Mouse (Mus musculus): ENCODE measurements around the gene Wfdc8. TPM values are rescaled to one million over a fixed set of nuclear protein-coding genes. Genes with fewer than 3 reads are reported as not detected.
"Not testable (repeated sequence)": the region's sequence is repeated elsewhere in the genome, so short reads cannot be mapped to it uniquely, and the experiment has no call there.

Gene Wfdc8
- not detected in 2 replicates for polyA plus RNA-seq (2016; fragmentation: Nextera tagmentation; extraction: Ambion mirVana)

GRCm38 (mm10) chr2:164613471-164613870, at the start of gene Wfdc8, which contains the start of gene Wfdc6b:
TSS of gene Wfdc8 (minus strand) at chr2:164613626.
TSS of gene Wfdc6b (plus strand) at chr2:164613522.
- not testable (repeated sequence) for ATAC-seq (ENCODE audit: low FRiP score, low read depth); H3K9ac ChIP-seq (replicated peaks); H3K9me3 ChIP-seq; H3K4me2 ChIP-seq (replicated peaks); H3K4me3 ChIP-seq; H3K36me3 ChIP-seq; H3K4me1 ChIP-seq; H3K27ac ChIP-seq (replicated peaks); H3K27me3 ChIP-seq
- 69% methylated on average over 8 of the region's 8 CpGs for WGBS

GRCm38 (mm10) chr2:164656483-164656882, 43.1 kb upstream of the Wfdc8 start, which contains the start of gene Wfdc9:
TSS of gene Wfdc9 (minus strand) at chr2:164656583.
- no peak within 1 kb of the TSS for H3K4me3 ChIP-seq
- no peaks in the 10 kb centered on the region for H3K9me3 ChIP-seq
- H3K9ac ChIP-seq (replicated peaks): no peak within 1 kb of the TSS
- 87% methylated on average over 9 of the region's 9 CpGs for WGBS
- H3K36me3 ChIP-seq: no peaks in the 10 kb centered on the region
- H3K4me1 ChIP-seq: no peaks in the 10 kb centered on the region
- no peak within 1 kb of the TSS for H3K4me2 ChIP-seq (replicated peaks)
- H3K27ac ChIP-seq (replicated peaks): no peak within 1 kb of the TSS
- ATAC-seq (ENCODE audit: low FRiP score, low read depth): no peak
- no peaks in the 10 kb centered on the region for H3K27me3 ChIP-seq

DNA sequence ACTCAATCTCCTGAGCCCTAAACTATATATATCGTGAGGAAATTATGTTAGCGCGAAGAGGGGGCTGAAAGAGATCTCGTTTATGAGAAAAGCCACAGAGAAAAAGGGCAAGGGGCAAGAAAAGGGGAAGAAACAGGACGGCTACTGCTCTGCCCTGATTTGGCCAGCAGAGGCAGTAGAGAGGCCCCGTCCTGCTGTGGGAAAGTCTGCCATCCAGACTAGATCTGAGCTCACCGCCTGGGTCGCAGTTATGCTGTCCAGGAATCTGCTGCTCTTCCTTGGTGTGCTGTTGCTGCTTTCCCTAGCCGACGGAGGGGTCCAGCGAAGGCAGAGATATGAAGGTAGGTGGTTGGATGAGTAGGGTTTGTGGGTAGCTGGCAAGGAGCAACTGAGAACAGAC, 42.4 kb upstream of the Wfdc8 start, which contains the start of gene Wfdc10:
TSS of gene Wfdc10 (plus strand) at position 189 of the 400 bp plus-strand sequence.
- Histone ChIP-seq H3K27ac (replicated peaks) (no peak within 1 kb of the TSS), H3K4me3 (no peak within 1 kb of the TSS), H3K27me3 (no peaks in the 10 kb centered on the region), H3K4me1 (no peaks in the 10 kb centered on the region), H3K4me2 (replicated peaks) (no peak within 1 kb of the TSS), H3K9ac (replicated peaks) (no peak within 1 kb of the TSS), H3K36me3 (no peaks in the 10 kb centered on the region), H3K9me3 (no peaks in the 10 kb centered on the region)
- WGBS: 17% methylated on average over 11 of the region's 11 CpGs
- ATAC-seq (ENCODE audit: low FRiP score, low read depth): no peak

DNA sequence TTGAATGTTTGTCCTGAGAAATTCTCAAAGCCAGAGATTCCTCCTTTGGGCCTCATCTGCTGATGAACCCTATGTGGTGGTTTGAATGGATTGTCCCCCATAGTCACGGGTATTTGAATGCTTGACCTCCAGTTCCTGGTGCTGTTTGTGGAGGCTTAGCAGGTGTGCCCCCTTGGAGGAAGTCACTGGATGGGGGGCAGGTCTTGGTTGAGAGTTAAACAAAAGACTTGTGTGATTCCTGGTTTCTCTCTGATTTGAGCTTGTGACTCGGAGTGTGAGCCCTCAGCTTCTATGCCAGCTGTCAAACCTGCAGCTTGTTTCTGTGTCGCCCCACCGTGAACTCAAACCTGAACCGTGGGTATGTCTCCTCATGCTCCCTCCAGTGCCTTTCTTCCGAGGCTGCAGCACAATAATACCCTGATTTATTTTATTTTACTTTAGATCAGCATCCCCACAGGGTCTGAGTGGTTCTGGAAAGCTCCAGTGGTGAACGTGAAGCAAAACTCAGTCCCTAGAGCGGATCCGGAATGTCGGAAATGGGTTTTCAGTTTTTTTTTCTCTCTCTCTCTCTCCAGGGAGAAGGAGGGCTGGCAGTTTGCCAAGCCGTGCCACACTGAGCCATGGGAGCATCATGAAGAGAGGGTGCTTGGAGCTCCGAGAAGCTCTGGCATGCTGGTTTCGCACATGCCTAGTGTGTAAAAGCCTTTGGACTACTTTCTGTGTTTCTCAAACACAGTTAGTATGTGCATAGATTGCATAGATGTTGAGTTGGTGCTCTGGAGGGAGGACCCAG, 28.7 kb upstream of the Wfdc8 start:
- WGBS: 80% methylated on average over 13 of the region's 13 CpGs
- no peak overlapping the region for H3K27ac ChIP-seq (replicated peaks)
- no peaks in the 10 kb centered on the region for H3K4me1 ChIP-seq
- H3K9me3 ChIP-seq: 0 out of 2 replicates have a peak, but pooled peaks cover 3% of the 10 kb centered on the region
- no peak for ATAC-seq (ENCODE audit: low FRiP score, low read depth)
- no peaks in the 10 kb centered on the region for H3K27me3 ChIP-seq
- H3K4me2 ChIP-seq (replicated peaks): no peak overlapping the region
- H3K9ac ChIP-seq (replicated peaks): no peak overlapping the region
- no peak overlapping the region for H3K4me3 ChIP-seq
- H3K36me3 ChIP-seq: no peaks in the 10 kb centered on the region

- H3K4me3 ChIP-seq: no peak overlapping the region
- H3K4me2 ChIP-seq (replicated peaks): no peak overlapping the region
- WGBS: 66% methylated on average over 7 of the region's 7 CpGs
- no peak for ATAC-seq (ENCODE audit: low FRiP score, low read depth)
- no peak overlapping the region for H3K27ac ChIP-seq (replicated peaks)
- H3K4me1 ChIP-seq: no peaks in the 10 kb centered on the region
- 0 out of 2 replicates have a peak, but pooled peaks cover 3% of the 10 kb centered on the region for H3K9me3 ChIP-seq
- no peaks in the 10 kb centered on the region for H3K36me3 ChIP-seq
- no peaks in the 10 kb centered on the region for H3K27me3 ChIP-seq
- no peak overlapping the region for H3K9ac ChIP-seq (replicated peaks)
Observed at GRCm38 (mm10) chr2:164641129-164641528, 27.7 kb upstream of the Wfdc8 start.

GRCm38 (mm10) chr2:164638696-164639095, 25.3 kb upstream of the Wfdc8 start, which contains the start of gene Wfdc16:
TSS of gene Wfdc16 (minus strand) at chr2:164638796.
- H3K4me3 ChIP-seq: no peak within 1 kb of the TSS
- WGBS: 82% methylated on average over 3 of the region's 3 CpGs

GRCm38 (mm10) chr2:164635266-164635665, 21.8 kb upstream of the Wfdc8 start:
- ATAC-seq (ENCODE audit: low FRiP score, low read depth): no peak
- H3K9ac ChIP-seq (replicated peaks): no peak overlapping the region
- no peaks in the 10 kb centered on the region for H3K27me3 ChIP-seq
- no peak overlapping the region for H3K4me2 ChIP-seq (replicated peaks)
- no peaks in the 10 kb centered on the region for H3K36me3 ChIP-seq
- no peaks in the 10 kb centered on the region for H3K9me3 ChIP-seq
- H3K4me3 ChIP-seq: no peak overlapping the region
- 87% methylated on average over 9 of the region's 9 CpGs for whole genome bisulfite sequencing
- no peaks in the 10 kb centered on the region for H3K4me1 ChIP-seq
- H3K27ac ChIP-seq (replicated peaks): no peak overlapping the region

More at GRCm38 (mm10) chr2:164638696-164639095, 25.3 kb upstream of the Wfdc8 start, which contains the start of gene Wfdc16:
- H3K9me3 ChIP-seq: no peaks in the 10 kb centered on the region
- no peaks in the 10 kb centered on the region for H3K4me1 ChIP-seq
- H3K27ac ChIP-seq (replicated peaks): no peak within 1 kb of the TSS
- H3K27me3 ChIP-seq: no peaks in the 10 kb centered on the region
- H3K9ac ChIP-seq (replicated peaks): no peak within 1 kb of the TSS
- no peak within 1 kb of the TSS for H3K4me2 ChIP-seq (replicated peaks)
- H3K36me3 ChIP-seq: no peaks in the 10 kb centered on the region
- ATAC-seq (ENCODE audit: low FRiP score, low read depth): no peak

- ATAC-seq (ENCODE audit: low FRiP score, low read depth): no peak
- Histone ChIP-seq H3K4me1 (no peaks in the 10 kb centered on the region), H3K9ac (replicated peaks) (no peak overlapping the region), H3K27ac (replicated peaks) (no peak overlapping the region), H3K27me3 (no peaks in the 10 kb centered on the region), H3K9me3 (no peaks in the 10 kb centered on the region), H3K4me2 (replicated peaks) (no peak overlapping the region), H3K36me3 (no peaks in the 10 kb centered on the region), H3K4me3 (no peak overlapping the region)
- 87% methylated on average over 4 of the region's 4 CpGs for WGBS
Observed at GRCm38 (mm10) chr2:164621775-164622174, 8.3 kb upstream of the Wfdc8 start.

GRCm38 (mm10) chr2:164619050-164619449, 5.6 kb upstream of the Wfdc8 start:
- Histone ChIP-seq H3K36me3 (no peaks in the 10 kb centered on the region), H3K27ac (replicated peaks) (no peak overlapping the region), H3K27me3 (no peaks in the 10 kb centered on the region), H3K4me1 (no peaks in the 10 kb centered on the region), H3K9me3 (no peaks in the 10 kb centered on the region), H3K4me2 (replicated peaks) (no peak overlapping the region), H3K9ac (replicated peaks) (no peak overlapping the region), H3K4me3 (no peak overlapping the region)
- no peak for ATAC-seq (ENCODE audit: low FRiP score, low read depth)
- WGBS: 87% methylated on average over 5 of the region's 5 CpGs

DNA sequence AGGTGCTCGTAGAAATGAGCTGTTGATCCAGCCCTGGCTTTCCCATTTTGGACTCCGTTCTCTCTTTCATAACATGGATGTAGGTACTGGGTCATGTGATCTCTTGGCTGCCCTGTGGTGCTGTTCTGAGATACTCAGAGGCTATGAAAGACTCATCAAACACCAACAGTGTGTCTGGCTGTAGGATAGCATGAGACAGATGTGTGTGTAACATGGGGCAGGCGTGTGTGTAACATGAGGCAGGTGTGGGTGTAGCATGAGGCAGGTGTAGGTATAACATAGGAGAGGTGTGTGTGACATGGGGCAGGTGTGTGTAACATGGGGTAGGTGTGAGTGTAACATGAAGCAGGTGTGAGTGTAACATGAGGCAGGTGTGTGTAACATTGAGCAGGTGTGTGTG, 2.0 kb upstream of the Wfdc8 start:
- Histone ChIP-seq H3K27me3 (no peaks in the 10 kb centered on the region), H3K9ac (replicated peaks) (no peak overlapping the region), H3K4me3 (no peak overlapping the region), H3K9me3 (no peaks in the 10 kb centered on the region), H3K4me2 (replicated peaks) (no peak overlapping the region), H3K4me1 (no peaks in the 10 kb centered on the region), H3K27ac (replicated peaks) (no peak overlapping the region), H3K36me3 (no peaks in the 10 kb centered on the region)
- ATAC-seq (ENCODE audit: low FRiP score, low read depth): no peak
- WGBS: 95% methylated on average over 3 of the region's 3 CpGs

- WGBS: 83% methylated on average over 6 of the region's 6 CpGs
- H3K36me3 ChIP-seq: no peaks in the 10 kb centered on the region
- no peaks in the 10 kb centered on the region for H3K9me3 ChIP-seq
- no peak overlapping the region for H3K4me3 ChIP-seq
- H3K9ac ChIP-seq (replicated peaks): no peak overlapping the region
- H3K27ac ChIP-seq (replicated peaks): no peak overlapping the region
- H3K4me1 ChIP-seq: no peaks in the 10 kb centered on the region
- H3K27me3 ChIP-seq: no peaks in the 10 kb centered on the region; the same call in 1 of the 2 replicates
- no peak overlapping the region for H3K4me2 ChIP-seq (replicated peaks)
- ATAC-seq (ENCODE audit: low FRiP score, low read depth): no peak
Observed at GRCm38 (mm10) chr2:164608781-164609180, 4.6 kb downstream of the Wfdc8 start.

- Histone ChIP-seq H3K4me1 (no peaks in the 10 kb centered on the region), H3K27ac (replicated peaks) (no peak overlapping the region), H3K4me3 (no peak overlapping the region), H3K9me3 (no peaks in the 10 kb centered on the region), H3K27me3 (no peaks in the 10 kb centered on the region; the same call in 1 of the 2 replicates), H3K36me3 (no peaks in the 10 kb centered on the region), H3K4me2 (replicated peaks) (no peak overlapping the region), H3K9ac (replicated peaks) (no peak overlapping the region)
- WGBS: 91% methylated on average over 8 of the region's 8 CpGs
- ATAC-seq (ENCODE audit: low FRiP score, low read depth): no peak
Observed at GRCm38 (mm10) chr2:164604411-164604810, 9.0 kb downstream of the Wfdc8 start.
